Mouse (Mus musculus): ENCODE results near the gene Cypt1. TPM values are rescaled to one million over a fixed set of nuclear protein-coding genes. Genes with fewer than 3 reads are reported as not detected.

The Cypt1 gene
- polyA plus RNA-seq (2015; fragmentation: Nextera tagmentation; extraction: Ambion mirVana): not detected in 2 replicates

DNA sequence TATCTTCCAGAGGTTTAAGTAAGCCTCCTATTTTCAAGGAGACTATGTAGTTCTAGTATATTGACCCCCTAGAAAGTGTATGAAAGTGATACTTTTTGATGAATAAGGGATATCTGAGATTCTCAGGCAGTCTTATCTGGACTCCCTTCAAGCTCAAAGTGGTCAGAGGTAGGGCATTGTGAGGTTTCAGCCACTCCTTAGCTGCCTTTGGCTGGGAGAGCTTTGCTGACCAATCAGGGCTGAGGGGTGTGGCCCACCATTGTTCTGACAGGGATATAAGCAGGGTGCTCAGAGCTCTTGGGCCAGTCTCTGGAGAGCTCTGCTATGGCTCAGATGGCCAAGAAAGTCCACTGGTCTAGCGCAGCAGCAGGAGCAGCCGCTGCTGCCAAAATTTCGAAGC, at the start of gene Cypt1:
TSS of gene Cypt1 (plus strand) at position 301 of the 400 bp plus-strand sequence.

Other genes starting within 250 kb of the Cypt1 start
- 5.5 and 6.2 TPM in 2 replicates for gene Maoa, start 96.8 kb downstream of the Cypt1 start, polyA plus RNA-seq (2015; fragmentation: Nextera tagmentation; extraction: Ambion mirVana)

All from skeletal muscle tissue, postnatal 0 days (tissue).